Mouse (Mus musculus) CH12.LX (cell line): ENCODE measurements around the gene Itgav. TPM values are rescaled to one million over a fixed set of nuclear protein-coding genes. Genes with fewer than 3 reads are reported as not detected.
A peak's percentile ranks its signal among the peaks of the same experiment; 100 is the strongest.

ENCODE experiments used
- DNase-seq: peaks from one replicate; pipeline ENCODE4 v3.0.0-alpha.2; 2013; ENCODE audit errors: extremely low read depth
- H3K27ac ChIP-seq: 2 replicates; pipeline ENCODE4 v1.5.1; 2012; ENCODE audit warnings: low read depth, mild to moderate bottlenecking, control low read depth, moderate library complexity; ENCODE audit not compliant: insufficient read depth
- H3K27me3 ChIP-seq: replicated peaks from 2 replicates; pipeline ENCODE3; 2012; ENCODE audit warnings: inconsistent platforms
- H3K36me3 ChIP-seq, 2 experiments: replicated peaks in 1 of 2; 2 replicates each; pipeline versions ENCODE3 to v1.6.1; 2012; ENCODE audit warnings: inconsistent platforms in 1 of 2, low read length in 1 of 2, mild to moderate bottlenecking in 1 of 2, mixed read lengths in 1 of 2, moderate library complexity in 1 of 2; ENCODE audit not compliant: control insufficient read depth in 1 of 2, insufficient read depth in 1 of 2
- H3K4me1 ChIP-seq, 2 experiments: 2 replicates each; pipeline ENCODE4 v1.6.1; 2012; ENCODE audit warnings: inconsistent platforms in 1 of 2, moderate library complexity in 1 of 2; ENCODE audit not compliant: insufficient read depth in 2 of 2, control insufficient read depth in 1 of 2
- H3K4me2 ChIP-seq: 2 replicates; pipeline ENCODE4 v1.6.1; 2012; ENCODE audit warnings: low read depth, mild to moderate bottlenecking, control low read depth; ENCODE audit not compliant: poor library complexity, insufficient read depth, severe bottlenecking
- H3K4me3 ChIP-seq, 3 experiments: fragments of 150-350 bp in 1 of 3; sonication (generic) in 1 of 3; replicated peaks in 1 of 3; 2 replicates each; pipeline versions ENCODE3 to v1.5.1; 2011 to 2012; ENCODE audit warnings: low read depth in 2 of 3, low read length in 2 of 3, mild to moderate bottlenecking in 2 of 3, moderate library complexity in 2 of 3, control low read depth in 1 of 3, improper control_type of control experiment in 1 of 3, inconsistent platforms in 1 of 3, mixed read lengths in 1 of 3; ENCODE audit not compliant: poor library complexity in 1 of 3
- H3K79me2 ChIP-seq: replicated peaks from 2 replicates; pipeline ENCODE4 v1.6.1; 2012; ENCODE audit warnings: mild to moderate bottlenecking, moderate library complexity; ENCODE audit not compliant: control insufficient read depth, poor library complexity, insufficient read depth, severe bottlenecking; ENCODE audit errors: extremely low read depth
- H3K9ac ChIP-seq: 2 replicates; pipeline ENCODE4 v1.6.1; 2012; ENCODE audit warnings: low read depth, mild to moderate bottlenecking, control low read depth, moderate library complexity; ENCODE audit not compliant: insufficient read depth
- H3K9me3 ChIP-seq: replicated peaks from 2 replicates; pipeline ENCODE3; 2012; ENCODE audit warnings: low read length, inconsistent platforms, mixed read lengths
- CHD1 ChIP-seq: IDR thresholded peaks from 2 replicates; pipeline ENCODE4 v1.6.1; 2012; ENCODE audit warnings: low read depth, low read length, improper control_type of control experiment, inconsistent platforms
- CHD2 ChIP-seq: IDR thresholded peaks from 2 replicates; pipeline ENCODE4 v1.6.1; 2011; ENCODE audit warnings: low read length, improper control_type of control experiment
- CTCF ChIP-seq, 2 experiments: IDR thresholded peaks in 1 of 2; conservative IDR thresholded peaks in 1 of 2; 2 replicates each; pipeline ENCODE4 v1.5.1; 2011 to 2012; ENCODE audit warnings: low read depth in 2 of 2, low read length in 2 of 2, improper control_type of control experiment in 1 of 2, inconsistent platforms in 1 of 2, mild to moderate bottlenecking in 1 of 2, moderate library complexity in 1 of 2
- E2F4 ChIP-seq: IDR thresholded peaks from 2 replicates; pipeline ENCODE4 v1.6.1; 2011; ENCODE audit warnings: low read depth, low read length, improper control_type of control experiment; ENCODE audit not compliant: insufficient replicate concordance
- ELF1 ChIP-seq: IDR thresholded peaks from 2 replicates; pipeline ENCODE4 v1.6.1; 2014; ENCODE audit warnings: low read depth, mild to moderate bottlenecking, inconsistent platforms, low read length, improper control_type of control experiment
- EP300 ChIP-seq: IDR thresholded peaks from 2 replicates; pipeline ENCODE4 v1.6.1; 2011; ENCODE audit warnings: low read length, improper control_type of control experiment
- ETS1 ChIP-seq: conservative IDR thresholded peaks from 2 replicates; pipeline ENCODE4 v1.6.1; 2012; ENCODE audit warnings: low read depth, mild to moderate bottlenecking, inconsistent platforms, low read length, improper control_type of control experiment, moderate library complexity
- GABPA ChIP-seq: IDR thresholded peaks from 2 replicates; pipeline ENCODE4 v1.6.1; 2012; ENCODE audit warnings: low read depth, low read length, improper control_type of control experiment, inconsistent platforms; ENCODE audit not compliant: insufficient replicate concordance
- HCFC1 ChIP-seq: IDR thresholded peaks from 2 replicates; pipeline ENCODE4 v1.6.1; 2012; ENCODE audit warnings: low read depth, mild to moderate bottlenecking, inconsistent platforms, low read length, improper control_type of control experiment
- IRF4 ChIP-seq: IDR thresholded peaks from 2 replicates; pipeline ENCODE4 v1.6.1; 2014; ENCODE audit warnings: low read depth, mild to moderate bottlenecking, inconsistent platforms, low read length, improper control_type of control experiment
- JUN ChIP-seq: IDR thresholded peaks from 2 replicates; pipeline ENCODE4 v1.6.1; 2011; ENCODE audit warnings: low read depth, mild to moderate bottlenecking, low read length, improper control_type of control experiment, moderate library complexity; ENCODE audit not compliant: insufficient read depth
- JUND ChIP-seq: conservative IDR thresholded peaks from 2 replicates; pipeline ENCODE4 v1.6.1; 2011; ENCODE audit warnings: low read depth, low read length, improper control_type of control experiment
- KAT2A ChIP-seq: IDR thresholded peaks from 2 replicates; pipeline ENCODE4 v1.6.1; 2012; ENCODE audit warnings: low read length, improper control_type of control experiment, inconsistent platforms; ENCODE audit not compliant: insufficient replicate concordance
- MAFK ChIP-seq: IDR thresholded peaks from 2 replicates; pipeline ENCODE4 v1.6.1; 2011; ENCODE audit warnings: low read length, improper control_type of control experiment; ENCODE audit not compliant: insufficient replicate concordance
- MAX ChIP-seq: IDR thresholded peaks from 2 replicates; pipeline ENCODE4 v1.6.1; 2011; ENCODE audit warnings: low read length, improper control_type of control experiment
- MAZ ChIP-seq: IDR thresholded peaks from 2 replicates; pipeline ENCODE4 v1.6.1; 2012; ENCODE audit warnings: low read depth, mild to moderate bottlenecking, inconsistent platforms, low read length, improper control_type of control experiment, moderate library complexity
- MEF2A ChIP-seq: IDR thresholded peaks from 2 replicates; pipeline ENCODE4 v1.6.1; 2014; ENCODE audit warnings: low read depth, mild to moderate bottlenecking, inconsistent platforms, low read length, improper control_type of control experiment, borderline replicate concordance
- NELFE ChIP-seq: IDR thresholded peaks from 2 replicates; pipeline ENCODE4 v1.6.1; 2011; ENCODE audit warnings: low read depth, low read length, improper control_type of control experiment
- NRF1 ChIP-seq: IDR thresholded peaks from 2 replicates; pipeline ENCODE4 v1.6.1; 2014; ENCODE audit warnings: low read depth, mild to moderate bottlenecking, inconsistent platforms, low read length, improper control_type of control experiment, moderate library complexity
- PAX5 ChIP-seq: IDR thresholded peaks from 2 replicates; pipeline ENCODE4 v1.6.1; 2012; ENCODE audit warnings: low read length, inconsistent platforms, mixed read lengths
- POLR2A ChIP-seq: IDR thresholded peaks from 2 replicates; pipeline ENCODE4 v1.6.1; 2011; ENCODE audit warnings: low read depth, mild to moderate bottlenecking, improper control_type of control experiment, low read length
- POLR2AphosphoS2 ChIP-seq: IDR thresholded peaks from 2 replicates; pipeline ENCODE4 v1.6.1; 2011; ENCODE audit warnings: low read depth, low read length, improper control_type of control experiment
- RAD21 ChIP-seq: IDR thresholded peaks from 2 replicates; pipeline ENCODE4 v1.6.1; 2011; ENCODE audit warnings: low read depth, mild to moderate bottlenecking, low read length, improper control_type of control experiment, moderate library complexity
- RCOR1 ChIP-seq: conservative IDR thresholded peaks from 2 replicates; pipeline ENCODE4 v1.6.1; 2012; ENCODE audit warnings: low read depth, mild to moderate bottlenecking, inconsistent platforms, low read length, improper control_type of control experiment
- SIN3A ChIP-seq: IDR thresholded peaks from 2 replicates; pipeline ENCODE4 v1.6.1; 2012; ENCODE audit warnings: low read length, improper control_type of control experiment, inconsistent platforms
- SMC3 ChIP-seq: IDR thresholded peaks from 2 replicates; pipeline ENCODE4 v1.6.1; 2011; ENCODE audit warnings: low read depth, low read length, improper control_type of control experiment
- TCF12 ChIP-seq: IDR thresholded peaks from 2 replicates; pipeline ENCODE4 v1.6.1; 2014; ENCODE audit warnings: low read depth, mild to moderate bottlenecking, inconsistent platforms, low read length, improper control_type of control experiment
- USF2 ChIP-seq: conservative IDR thresholded peaks from 2 replicates; pipeline ENCODE4 v1.6.1; 2011; ENCODE audit warnings: low read depth, low read length, improper control_type of control experiment
- ZC3H11A ChIP-seq: IDR thresholded peaks from 2 replicates; pipeline ENCODE4 v1.6.1; 2012; ENCODE audit warnings: low read depth, mild to moderate bottlenecking, inconsistent platforms, low read length, improper control_type of control experiment
- ZKSCAN1 ChIP-seq: IDR thresholded peaks from 2 replicates; pipeline ENCODE4 v1.6.1; 2012; ENCODE audit warnings: low read depth, inconsistent platforms, low read length, improper control_type of control experiment, borderline replicate concordance
- ZMIZ1 ChIP-seq: IDR thresholded peaks from 2 replicates; pipeline ENCODE4 v1.6.1; 2012; ENCODE audit warnings: low read depth, mild to moderate bottlenecking, inconsistent platforms, low read length, improper control_type of control experiment
- ZNF384 ChIP-seq: IDR thresholded peaks from 2 replicates; pipeline ENCODE4 v1.6.1; 2012; ENCODE audit warnings: low read depth, low read length, improper control_type of control experiment, inconsistent platforms
- dilution Hi-C: fragments of 300-500 bp; cut with MboI; formaldehyde crosslinking; loops from 2 replicates; pipeline ENCODE4 v1.14.3; 2020; ENCODE audit warnings: low sequenced_read_pairs; ENCODE audit not compliant: extremely low pct_unique_long_range_greater_than_20kb, extremely low pct_ligation_motif_present
- in situ Hi-C: fragments of 300-500 bp; cut with MboI; formaldehyde crosslinking; loops from 3 replicates; pipeline ENCODE4 v1.14.3; 2019; ENCODE audit warnings: low sequenced_read_pairs, low pct_ligation_motif_present, low pct_unique_long_range_greater_than_20kb, mixed read lengths
- polyA plus RNA-seq: library from polyadenylated mRNA; unstranded; fragments of >175 nt; gene quantifications from 2 replicates; pipeline ENCODE4 v1.2.1, GENCODE M21; 2012; ENCODE audit warnings: low read depth; ENCODE audit not compliant: insufficient read length
- total RNA-seq, 2 experiments: library from RNA; depleted of rRNA; stranded (reverse); fragments of 300-350 nt in 1 of 2; fragments of >200 nt in 1 of 2; gene quantifications; 2 replicates each; pipeline ENCODE4 v1.2.3; 2012 to 2014

Gene Itgav
- total and polyA plus RNA-seq, 3 experiments: 16.2 to 28.2 (median 25.5) TPM

- Histone ChIP-seq H3K36me3 (no peaks in the 10 kb centered on the region), H3K9ac (no peak overlapping the region), H3K27ac (no peak overlapping the region), H3K4me1 (peaks cover 0 to 3% of the 10 kb centered on the region in 2 experiments; a peak in 3 of 4 replicates), H3K4me2 (no peak overlapping the region), H3K9me3 (no peaks in the 10 kb centered on the region), H3K27me3 (no peaks in the 10 kb centered on the region), H3K4me3 (no peak overlapping the region), H3K79me2 (no peaks in the 10 kb centered on the region)
- in situ Hi-C loops: no loop called here
- dilution Hi-C loops: no loop called here
- no peak for DNase-seq
- TF ChIP-seq POLR2A: no peak
- TF ChIP-seq MAX: no peak
- TF ChIP-seq MEF2A: no peak
- no peak for TF ChIP-seq ETS1
- TF ChIP-seq CTCF (conservative IDR thresholded peaks at IDR 0.05 in 1 of 2, IDR thresholded peaks at IDR 0.05 in 1 of 2; ENCODE audit: low read depth in 2 of 2, low read length in 2 of 2): no peak
- no peak for TF ChIP-seq E2F4
- no peak for TF ChIP-seq TCF12
- TF ChIP-seq ZC3H11A: no peak
- TF ChIP-seq ZMIZ1: no peak
- TF ChIP-seq ZNF384: no peak
- no peak for TF ChIP-seq RCOR1
- TF ChIP-seq GABPA: no peak
- no peak for TF ChIP-seq CHD2
- no peak for TF ChIP-seq MAZ
- no peak for TF ChIP-seq SMC3
- no peak for TF ChIP-seq IRF4
- no peak for TF ChIP-seq EP300
- no peak for TF ChIP-seq KAT2A
- no peak for TF ChIP-seq NELFE
These were observed 124.3 kb downstream of the Itgav start for GRCm38 (mm10) chr2:83848495-83848894.

GRCm38 (mm10) chr2:83853423-83853822 lies 129.2 kb downstream of the Itgav start:
- Histone ChIP-seq H3K4me1 (peaks cover 11 to 38% of the 10 kb centered on the region in 2 experiments; a peak in 3 of 4 replicates), H3K36me3 (no peaks in the 10 kb centered on the region), H3K4me3 (no peak overlapping the region), H3K9me3 (no peaks in the 10 kb centered on the region), H3K27me3 (no peaks in the 10 kb centered on the region), H3K9ac (no peak overlapping the region), H3K27ac (no peak overlapping the region), H3K4me2 (peak overlapping the region; percentile 29; the same call in 1 of the 2 replicates), H3K79me2 (no peaks in the 10 kb centered on the region)
- dilution Hi-C loops (no loop called here), in situ Hi-C loops (no loop called here)
- peak; percentile 21 for DNase-seq
- TF ChIP-seq EP300 (peak; percentile 49; the same call in 1 of the 2 replicates), NELFE (no peak), JUND (no peak), POLR2AphosphoS2 (no peak), POLR2A (no peak), MAX (0 out of 2 replicates have a peak, but pooled peaks have one; percentile 15), MEF2A (0 out of 2 replicates have a peak, but pooled peaks have one; percentile 14), ZKSCAN1 (no peak), CHD2 (no peak), CHD1 (no peak), E2F4 (no peak), PAX5 (no peak), ELF1 (no peak), JUN (no peak), HCFC1 (no peak), NRF1 (no peak), RCOR1 (no peak), IRF4 (peak; percentile 56), ZC3H11A (no peak), GABPA (no peak), CTCF (conservative IDR thresholded peaks at IDR 0.05 in 1 of 2, IDR thresholded peaks at IDR 0.05 in 1 of 2; ENCODE audit: low read depth in 2 of 2, low read length in 2 of 2) (no peak), USF2 (no peak), MAFK (no peak), SIN3A (no peak), RAD21 (no peak), TCF12 (peak; percentile 10; the same call in 1 of the 2 replicates), ZNF384 (no peak)
